Comparison of ENCODE assay signal across 8 mouse cellular contexts in genomic region chr11:97151343-97151801, GRCm38 (mm10). TPM values are rescaled to one million over a fixed set of nuclear protein-coding genes. Genes with fewer than 3 reads are reported as not detected.
A peak's percentile ranks its signal among the peaks of the same experiment; 100 is the strongest.
DNase-seq lines count a peak whose midpoint lies in the region; ATAC-seq lines count a peak whose summit lies in the region.

Tbkbp1 (minus strand) TSS chr11:97151495.

- H3K4me3 ChIP-seq in heart, embryonic 12.5 days: peak within 1 kb of the TSS; percentile 93
- H3K4me3 ChIP-seq in stomach, embryonic 14.5 days (ENCODE audit: low read depth, low read length): peak within 1 kb of the TSS; percentile 69

- ATAC-seq in heart, embryonic 12.5 days (ENCODE audit: insufficient number of reproducible peaks, low FRiP score): peak; percentile 9
- 0 out of 2 replicates have a peak, but pooled peaks have one; percentile 3 for ATAC-seq in stomach, embryonic 14.5 days (ENCODE audit: insufficient number of reproducible peaks, insufficient read depth, low FRiP score, low read depth)
- no peak for ATAC-seq in megakaryocyte progenitor cell, adult 5-6 weeks (replicated peaks; ENCODE audit: poor library complexity)

- H3K9me3 ChIP-seq in heart, embryonic 12.5 days (replicated peaks): no peaks in the 10 kb centered on the region
- no peaks in the 10 kb centered on the region for H3K9me3 ChIP-seq in stomach, embryonic 14.5 days (ENCODE audit: control insufficient read depth, low read depth, low read length)

- peak within 1 kb of the TSS; percentile 82 for H3K4me2 ChIP-seq in heart, embryonic 12.5 days
- peak within 1 kb of the TSS; percentile 91 for H3K4me2 ChIP-seq in stomach, embryonic 14.5 days (replicated peaks; ENCODE audit: low read depth, low read length)

- peaks cover 47% of the 10 kb centered on the region for H3K4me1 ChIP-seq in heart, embryonic 12.5 days (replicated peaks)
- H3K4me1 ChIP-seq in stomach, embryonic 14.5 days (ENCODE audit: control insufficient read depth, insufficient read depth, low read length): peaks cover 24% of the 10 kb centered on the region

- peaks cover 25% of the 10 kb centered on the region for H3K36me3 ChIP-seq in heart, embryonic 12.5 days
- peaks cover 7% of the 10 kb centered on the region; the same call in 1 of the 2 replicates for H3K36me3 ChIP-seq in stomach, embryonic 14.5 days (ENCODE audit: control insufficient read depth, insufficient read depth, low read length)

- peak; percentile 57 for DNase-seq in thymus, postnatal 4 days
- no peak for DNase-seq in thymus, postnatal 10 days (ENCODE audit: low spot score in 2 of 2)
- peak; percentile 85 to 87 for DNase-seq in cerebellum, postnatal 14 days
- peak; percentile 60 to 65 for DNase-seq in kidney, postnatal 4 days
- peak; percentile 32 for DNase-seq in lung, postnatal 14 days

- H3K9ac ChIP-seq in heart, embryonic 12.5 days: peak within 1 kb of the TSS; percentile 87
- H3K9ac ChIP-seq in stomach, embryonic 14.5 days (replicated peaks; ENCODE audit: low read depth, low read length): peak within 1 kb of the TSS; percentile 63

- H3K27ac ChIP-seq in heart, embryonic 12.5 days (ENCODE audit: poor library complexity, severe bottlenecking): peak within 1 kb of the TSS; percentile 86
- H3K27ac ChIP-seq in stomach, embryonic 14.5 days (ENCODE audit: low read length): peak within 1 kb of the TSS; percentile 87

- H3K27me3 ChIP-seq in heart, embryonic 12.5 days (replicated peaks): 0 out of 2 replicates have a peak, but pooled peaks cover 15% of the 10 kb centered on the region
- no peaks in the 10 kb centered on the region for H3K27me3 ChIP-seq in stomach, embryonic 14.5 days (ENCODE audit: control insufficient read depth, insufficient read depth, low read length)

- WGBS in heart, embryonic 12.5 days: 2% methylated on average over 42 of the region's 64 CpGs
- under 1% methylated on average over 47 of the region's 64 CpGs for WGBS in stomach, embryonic 14.5 days

RNA-seq across cellular contexts. Expression of gene Tbkbp1, which starts in this region (rescaled TPM):
- 10.6 and 12.6 TPM in 2 replicates for polyA plus RNA-seq in heart, embryonic 12.5 days (2016; fragmentation: Nextera tagmentation; extraction: Ambion mirVana)
- 3.7 TPM in 2 replicates for polyA plus RNA-seq in stomach, embryonic 14.5 days (2014; fragmentation: Nextera tagmentation; extraction: Ambion mirVana)
- 3.6 and 4.1 TPM in 2 replicates for total RNA-seq in megakaryocyte progenitor cell, adult 5-6 weeks (2015)
- total RNA-seq in megakaryocyte progenitor cell, adult 5-6 weeks (2017): 2.5 and 5.8 TPM in 2 replicates

Comparison
In these comparisons a context has a peak if more than half of its experiments do, and no peak if none do; other contexts are left out.
1. DNase-seq: peak in thymus, postnatal 4 days (single experiment), cerebellum, postnatal 14 days (2 of 2), kidney, postnatal 4 days (2 of 2) and lung, postnatal 14 days (single experiment); none in thymus, postnatal 10 days (0 of 2).